Mouse (Mus musculus) thymus, postnatal 14 days (tissue): ENCODE measurements around the gene Olfr878.

Experiments used
- DNase-seq: peaks from one replicate; pipeline ENCODE4 v3.0.0; 2021

Gene Olfr878

GRCm38 (mm10) chr9:37917540-37917939, at the start of gene Olfr878:
Gene Olfr878 (plus strand): TSS chr9:37917840.
- DNase-seq: no peak

GRCm38 (mm10) chr9:37870246-37870645, 47.4 kb upstream of the Olfr878 start:
- DNase-seq: no peak

- DNase-seq: no peak
Measured at GRCm38 (mm10) chr9:37871097-37871496, 46.5 kb upstream of the Olfr878 start.

- no peak for DNase-seq
Measured at GRCm38 (mm10) chr9:37871536-37871935, 46.1 kb upstream of the Olfr878 start.

- DNase-seq: no peak
Measured at GRCm38 (mm10) chr9:37890960-37891359, 26.7 kb upstream of the Olfr878 start.

- no peak for DNase-seq
Measured at GRCm38 (mm10) chr9:37896661-37897060, 21.0 kb upstream of the Olfr878 start, which contains the start of gene Olfr145. Gene Olfr145 (plus strand): TSS chr9:37896724.

- no peak for DNase-seq
Measured at GRCm38 (mm10) chr9:37905555-37905954, 12.1 kb upstream of the Olfr878 start.

- no peak for DNase-seq
Measured at GRCm38 (mm10) chr9:37918018-37918417, 378 bp downstream of the Olfr878 start.

GRCm38 (mm10) chr9:37924194-37924593, 6.6 kb downstream of the Olfr878 start:
- no peak for DNase-seq

- no peak for DNase-seq
Measured at GRCm38 (mm10) chr9:37925445-37925844, 7.8 kb downstream of the Olfr878 start.

GRCm38 (mm10) chr9:37926019-37927013, 8.7 kb downstream of the Olfr878 start:
- no peak for DNase-seq

GRCm38 (mm10) chr9:37932519-37932918, 14.9 kb downstream of the Olfr878 start:
- peak; percentile 24 for DNase-seq

- no peak for DNase-seq
Measured at GRCm38 (mm10) chr9:37934146-37934545, 16.5 kb downstream of the Olfr878 start.

GRCm38 (mm10) chr9:37941167-37941566, 23.5 kb downstream of the Olfr878 start:
- DNase-seq: no peak
